Mouse (Mus musculus): Measurements from ENCODE around the gene Tmem63c.

The Tmem63c gene

GRCm38 (mm10) chr12:87132210-87132609 is 111.1 kb downstream of the Tmem63c start:
- DNase-seq (ENCODE audit: low read depth) = no peak

GRCm38 (mm10) chr12:87132784-87133183 is 111.6 kb downstream of the Tmem63c start:
- no peak for DNase-seq (ENCODE audit: low read depth)

- DNase-seq (ENCODE audit: low read depth) = no peak
Observed at GRCm38 (mm10) chr12:87137439-87138341, 116.5 kb downstream of the Tmem63c start.

GRCm38 (mm10) chr12:87138342-87138701 is 117.2 kb downstream of the Tmem63c start:
- no peak for DNase-seq (ENCODE audit: low read depth)

- DNase-seq (ENCODE audit: low read depth) = no peak
Observed at GRCm38 (mm10) chr12:87138768-87139167, 117.6 kb downstream of the Tmem63c start.
